Mouse (Mus musculus) macrophage (primary cell): ENCODE measurements around the gene Nedd8. TPM values are rescaled to one million over a fixed set of nuclear protein-coding genes. Genes with fewer than 3 reads are reported as not detected.

Experiments
- H3K27ac ChIP-seq: fragments of 350-480 bp; formaldehyde crosslinking; 2 replicates; pipeline ENCODE4 v1.9.0; 2021
- H3K36me3 ChIP-seq: fragments of 350-480 bp; formaldehyde crosslinking; 2 replicates; pipeline ENCODE4 v1.9.0; 2021; ENCODE audit errors: inconsistent target
- H3K4me3 ChIP-seq: fragments of 350-480 bp; formaldehyde crosslinking; 2 replicates; pipeline ENCODE4 v1.9.0; 2021; ENCODE audit errors: inconsistent target
- H3K79me2 ChIP-seq: fragments of 350-480 bp; formaldehyde crosslinking; 2 replicates; pipeline ENCODE4 v1.9.0; 2021; ENCODE audit errors: inconsistent target
- WGBS: methylation state at CpG from one replicate; pipeline ENCODE4 v1.1.7; 2026; ENCODE audit warnings: inconsistent platforms; ENCODE audit not compliant: missing documents; 5-methylcytosine and 5-hydroxymethylcytosine counted together
- polyA plus RNA-seq: library from polyadenylated mRNA; stranded (reverse); fragments of 250-400 nt; gene quantifications from 3 replicates; pipeline ENCODE4 v1.2.4, GENCODE M21; 2018; ENCODE audit warnings: inconsistent platforms

Nedd8 gene
- polyA plus RNA-seq, 1 experiment from 2014 or later = 136 TPM

GRCm38 (mm10) chr14:55644261-55644888 lies 27.5 kb downstream of the Nedd8 start:
- 10% methylated on average over 17 of the region's 17 CpGs for WGBS
- H3K36me3 ChIP-seq = peaks cover 22% of the 10 kb centered on the region
- H3K27ac ChIP-seq = peak overlapping the region; percentile 75
- peak overlapping the region; percentile 89 for H3K4me3 ChIP-seq
- H3K79me2 ChIP-seq = peaks cover 63% of the 10 kb centered on the region

- 0% methylated on average over 85 of the region's 89 CpGs for WGBS
- H3K27ac ChIP-seq = peak within 1 kb of the TSS; percentile 75
- H3K79me2 ChIP-seq = peaks cover 63% of the 10 kb centered on the region
- H3K36me3 ChIP-seq = peaks cover 28% of the 10 kb centered on the region
- peak within 1 kb of the TSS; percentile 89 for H3K4me3 ChIP-seq
These were observed 28.6 kb downstream of the Nedd8 start, which contains the start of gene Tm9sf1 for GRCm38 (mm10) chr14:55643060-55643907. Gene Tm9sf1 (minus strand): TSS chr14:55643806.

- Histone ChIP-seq H3K79me2 (peaks cover 63% of the 10 kb centered on the region), H3K4me3 (peak overlapping the region; percentile 89), H3K36me3 (peaks cover 35% of the 10 kb centered on the region), H3K27ac (peak overlapping the region; percentile 69)
- WGBS = 27% methylated on average over 8 of the region's 8 CpGs
These were observed 29.3 kb downstream of the Nedd8 start for GRCm38 (mm10) chr14:55642679-55643059.

- Histone ChIP-seq H3K79me2 (peaks cover 59% of the 10 kb centered on the region), H3K4me3 (no peak overlapping the region), H3K27ac (no peak overlapping the region), H3K36me3 (peaks cover 37% of the 10 kb centered on the region)
- WGBS = 70% methylated on average over 13 of the region's 13 CpGs
These were observed 30.6 kb downstream of the Nedd8 start for GRCm38 (mm10) chr14:55641291-55641690.

- WGBS = 95% methylated on average over 14 of the region's 14 CpGs
- Histone ChIP-seq H3K36me3 (peaks cover 37% of the 10 kb centered on the region), H3K4me3 (no peak overlapping the region), H3K27ac (no peak overlapping the region), H3K79me2 (peaks cover 54% of the 10 kb centered on the region)
These were observed 31.1 kb downstream of the Nedd8 start for GRCm38 (mm10) chr14:55640816-55641215.

GRCm38 (mm10) chr14:55637795-55638194 lies 34.1 kb downstream of the Nedd8 start, which contains the start of gene Gm49378:
Gene Gm49378 (minus strand): TSS chr14:55637895.
- Histone ChIP-seq H3K4me3 (no peak within 1 kb of the TSS), H3K79me2 (peaks cover 31% of the 10 kb centered on the region), H3K27ac (no peak within 1 kb of the TSS), H3K36me3 (peaks cover 47% of the 10 kb centered on the region)
- WGBS = 97% methylated on average over 9 of the region's 9 CpGs

- WGBS = 3% methylated on average over 26 of the region's 33 CpGs
These were observed 36.4 kb downstream of the Nedd8 start, which contains the start of gene Ipo4 for GRCm38 (mm10) chr14:55635523-55636007. Gene Ipo4 (minus strand): TSS chr14:55635957.

GRCm38 (mm10) chr14:55634874-55635522 lies 36.9 kb downstream of the Nedd8 start:
- Histone ChIP-seq H3K4me3 (peak overlapping the region; percentile 65), H3K27ac (peak overlapping the region; percentile 17; the same call in 1 of the 2 replicates), H3K79me2 (peaks cover 3% of the 10 kb centered on the region; the same call in 1 of the 2 replicates), H3K36me3 (peaks cover 60% of the 10 kb centered on the region)
- 11% methylated on average over 22 of the region's 23 CpGs for WGBS

More at GRCm38 (mm10) chr14:55635523-55636007, 36.4 kb downstream of the Nedd8 start, which contains the start of gene Ipo4:
- H3K4me3 ChIP-seq = peak within 1 kb of the TSS; percentile 65
- H3K79me2 ChIP-seq = peaks cover 9% of the 10 kb centered on the region; the same call in 1 of the 2 replicates
- H3K27ac ChIP-seq = peak within 1 kb of the TSS; percentile 17
- H3K36me3 ChIP-seq = peaks cover 60% of the 10 kb centered on the region

- H3K79me2 ChIP-seq = no peaks in the 10 kb centered on the region
- H3K36me3 ChIP-seq = peaks cover 67% of the 10 kb centered on the region; the same call in 1 of the 2 replicates
- no peak overlapping the region for H3K4me3 ChIP-seq
- 62% methylated on average over 4 of the region's 5 CpGs for WGBS
- H3K27ac ChIP-seq = no peak overlapping the region
These were observed 42.6 kb downstream of the Nedd8 start for GRCm38 (mm10) chr14:55629312-55629711.

- peaks cover 61% of the 10 kb centered on the region; the same call in 1 of the 2 replicates for H3K36me3 ChIP-seq
- WGBS = 96% methylated on average over 27 of the region's 27 CpGs
- H3K79me2 ChIP-seq = no peaks in the 10 kb centered on the region
- H3K4me3 ChIP-seq = no peak overlapping the region
- no peak overlapping the region for H3K27ac ChIP-seq
These were observed 43.7 kb downstream of the Nedd8 start for GRCm38 (mm10) chr14:55628077-55628827.

GRCm38 (mm10) chr14:55618486-55619195 lies 53.3 kb downstream of the Nedd8 start:
- no peak overlapping the region for H3K4me3 ChIP-seq
- no peaks in the 10 kb centered on the region for H3K36me3 ChIP-seq
- H3K27ac ChIP-seq = no peak overlapping the region
- no peaks in the 10 kb centered on the region for H3K79me2 ChIP-seq
- 15% methylated on average over 21 of the region's 22 CpGs for WGBS

GRCm38 (mm10) chr14:55617822-55618221 lies 54.1 kb downstream of the Nedd8 start, which contains the start of gene Rec8:
Gene Rec8 (plus strand): TSS chr14:55618037.
- WGBS = 48% methylated on average over 14 of the region's 21 CpGs
- no peak within 1 kb of the TSS for H3K27ac ChIP-seq

GRCm38 (mm10) chr14:55616844-55617243 lies 55.1 kb downstream of the Nedd8 start:
- no peaks in the 10 kb centered on the region for H3K79me2 ChIP-seq
- H3K36me3 ChIP-seq = no peaks in the 10 kb centered on the region
- 93% methylated on average over 2 of the region's 2 CpGs for WGBS
- H3K4me3 ChIP-seq = no peak overlapping the region
- H3K27ac ChIP-seq = no peak overlapping the region

More at GRCm38 (mm10) chr14:55617822-55618221, 54.1 kb downstream of the Nedd8 start, which contains the start of gene Rec8:
- H3K79me2 ChIP-seq = no peaks in the 10 kb centered on the region
- H3K4me3 ChIP-seq = no peak within 1 kb of the TSS
- H3K36me3 ChIP-seq = no peaks in the 10 kb centered on the region
